Mouse (Mus musculus) brown adipose tissue, adult 24 weeks (tissue): ENCODE results near the gene H13. TPM values are rescaled to one million over a fixed set of nuclear protein-coding genes. Genes with fewer than 3 reads are reported as not detected.

Experiments used
- H3K27ac ChIP-seq: fragments of 200-500 bp; replicated peaks from 2 replicates; pipeline ENCODE4 v1.5.1; 2012; ENCODE audit warnings: low read depth, mild to moderate bottlenecking, low read length
- H3K4me1 ChIP-seq: fragments of 200-500 bp; 2 replicates; pipeline ENCODE4 v1.6.1; 2012; ENCODE audit warnings: low read length, mixed read lengths; ENCODE audit not compliant: control insufficient read depth, insufficient read depth, insufficient read length
- H3K4me3 ChIP-seq: fragments of 200-500 bp; 2 replicates; pipeline ENCODE4 v1.5.1; 2012; ENCODE audit warnings: low read depth, mild to moderate bottlenecking, low read length, moderate library complexity; ENCODE audit not compliant: insufficient read depth
- polyA plus RNA-seq: library from polyadenylated mRNA; stranded (reverse); fragments of >200 nt; gene quantifications from 2 replicates; pipeline ENCODE4 v1.2.4, GENCODE M21; 2012; ENCODE audit not compliant: missing spikeins, insufficient read depth, insufficient read length

Gene H13
- polyA plus RNA-seq, 1 experiment = 54.9 TPM

DNA sequence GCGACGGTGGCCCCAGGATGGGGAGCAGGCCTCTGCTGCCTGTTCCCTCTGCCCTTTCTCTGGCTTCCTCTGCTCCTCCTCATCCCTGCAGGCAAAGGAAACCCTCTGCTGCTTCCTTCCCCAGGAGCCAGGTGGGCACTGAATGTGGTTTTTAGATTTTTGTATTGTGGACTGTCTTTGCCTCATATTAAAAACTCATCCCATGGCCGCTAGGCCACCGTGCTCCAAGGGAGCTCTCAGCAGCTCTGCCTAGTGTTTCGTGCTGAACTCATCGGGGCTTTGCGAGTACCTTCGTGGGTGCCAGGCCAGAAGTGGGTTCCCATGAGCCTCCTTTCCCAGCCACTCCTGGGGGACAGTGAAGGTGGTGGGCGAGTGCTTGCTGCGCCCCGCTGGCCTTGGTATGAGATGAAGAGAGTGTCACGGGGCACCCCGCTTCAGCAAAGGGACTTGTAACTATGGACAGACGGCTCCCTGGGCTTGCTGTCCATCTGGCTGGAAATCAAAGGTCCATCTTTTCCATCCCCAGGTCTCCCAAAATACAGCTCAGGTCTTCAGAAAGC, 35.6 kb downstream of the H13 start:
- Histone ChIP-seq H3K27ac (peak overlapping the region; percentile 99), H3K4me3 (no peak overlapping the region)

DNA sequence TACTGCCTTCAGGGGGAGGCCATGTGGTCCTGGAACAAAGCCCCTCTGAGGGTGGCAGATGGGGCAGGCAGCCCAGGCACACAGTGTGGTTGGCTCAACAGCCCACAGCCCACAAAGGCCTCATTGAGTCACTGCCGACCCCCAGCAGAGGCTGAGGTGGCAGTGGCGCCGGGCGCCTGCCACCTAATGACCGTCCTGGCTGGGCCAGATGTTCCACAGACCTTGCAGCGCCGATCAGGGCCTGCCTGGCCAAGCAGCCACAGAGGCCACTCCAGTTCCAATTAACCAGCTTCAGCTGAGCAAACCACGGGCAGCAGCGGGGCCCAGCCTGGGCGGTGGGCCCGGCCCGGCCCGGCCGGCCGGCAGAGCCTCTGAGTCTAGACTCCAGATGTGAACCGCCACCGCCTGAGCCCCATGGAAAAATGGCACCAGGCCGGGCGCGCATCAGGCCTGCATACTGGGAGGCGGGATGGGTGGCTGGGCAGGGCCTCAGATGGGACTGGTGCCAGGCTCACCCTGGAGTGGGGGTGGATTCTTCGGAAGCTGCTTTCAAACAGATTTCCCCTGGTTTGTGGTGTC, 36.8 kb downstream of the H13 start:
- peak overlapping the region; percentile 99 for H3K27ac ChIP-seq
- H3K4me3 ChIP-seq = no peak overlapping the region
- H3K4me1 ChIP-seq = peaks cover 30% of the 10 kb centered on the region

More for the DNA sequence above, 35.6 kb downstream of the H13 start:
- peaks cover 30% of the 10 kb centered on the region for H3K4me1 ChIP-seq

DNA sequence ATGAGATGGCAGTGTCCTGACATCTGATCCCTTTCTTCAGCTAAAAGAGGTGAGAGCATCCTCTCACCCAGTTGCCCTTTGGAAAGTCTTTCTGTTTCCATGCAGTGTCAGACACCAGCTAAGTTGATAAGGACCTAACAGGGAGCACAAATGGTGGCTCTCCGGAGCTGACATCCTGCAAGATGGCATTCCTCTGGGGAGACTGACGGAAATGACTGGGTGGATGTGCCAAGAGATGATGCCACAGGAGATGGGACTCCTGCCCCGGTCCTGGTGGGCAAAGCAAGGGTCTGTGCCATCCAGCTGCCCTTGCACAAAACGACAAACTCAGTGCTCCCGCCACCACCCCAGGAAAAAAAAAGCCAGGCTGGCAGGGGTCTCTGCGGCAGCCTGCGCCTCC, 37.9 kb downstream of the H13 start:
- H3K4me1 ChIP-seq = peaks cover 30% of the 10 kb centered on the region
- peak overlapping the region; percentile 99 for H3K27ac ChIP-seq
- peak overlapping the region; percentile 55 for H3K4me3 ChIP-seq

DNA sequence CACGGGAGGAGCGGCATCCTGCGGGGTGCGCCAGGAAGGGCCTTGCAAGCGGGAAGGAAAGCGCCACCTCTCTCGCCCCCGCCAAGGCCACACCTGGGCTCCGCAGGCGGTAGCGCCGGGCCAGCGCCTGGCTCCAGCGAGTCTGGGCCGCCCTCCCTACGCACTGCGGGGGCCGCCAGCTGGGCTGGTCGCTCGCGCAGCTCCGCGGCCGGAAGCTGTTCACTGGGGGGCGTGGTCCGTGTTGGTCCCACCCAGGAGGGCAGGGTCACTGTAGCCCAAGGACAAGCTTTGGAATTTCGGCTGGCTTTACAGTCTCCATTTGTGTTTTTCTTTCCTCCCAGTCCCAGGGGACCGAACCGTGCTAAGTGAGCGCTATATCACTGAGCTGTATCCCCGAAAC, 38.4 kb downstream of the H13 start:
- H3K4me3 ChIP-seq = peak overlapping the region; percentile 55

DNA sequence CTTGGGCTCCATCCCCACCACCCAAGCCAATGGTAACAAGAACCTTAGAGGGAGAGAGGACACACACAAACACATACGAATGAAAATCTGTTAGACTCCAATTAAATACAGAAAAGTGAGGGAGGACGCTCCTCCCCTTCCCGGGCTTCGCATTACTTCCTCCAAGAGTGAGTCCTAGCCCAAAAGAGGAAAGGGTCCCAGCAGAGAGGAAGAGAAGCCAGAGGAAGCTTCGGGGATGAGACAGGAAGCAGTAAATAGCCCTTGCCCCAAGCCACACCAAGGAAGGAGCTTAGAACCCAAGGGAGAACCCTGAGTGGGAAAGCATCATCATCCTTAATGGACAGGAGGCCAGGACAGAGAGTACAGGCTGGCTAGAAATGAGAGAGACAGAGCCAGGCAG, 39.8 kb downstream of the H13 start:
- peak overlapping the region; percentile 99 for H3K27ac ChIP-seq
- H3K4me1 ChIP-seq = peaks cover 30% of the 10 kb centered on the region
- H3K4me3 ChIP-seq = no peak overlapping the region

More for the DNA sequence above, 38.4 kb downstream of the H13 start:
- peaks cover 30% of the 10 kb centered on the region for H3K4me1 ChIP-seq
- H3K27ac ChIP-seq = peak overlapping the region; percentile 99

DNA sequence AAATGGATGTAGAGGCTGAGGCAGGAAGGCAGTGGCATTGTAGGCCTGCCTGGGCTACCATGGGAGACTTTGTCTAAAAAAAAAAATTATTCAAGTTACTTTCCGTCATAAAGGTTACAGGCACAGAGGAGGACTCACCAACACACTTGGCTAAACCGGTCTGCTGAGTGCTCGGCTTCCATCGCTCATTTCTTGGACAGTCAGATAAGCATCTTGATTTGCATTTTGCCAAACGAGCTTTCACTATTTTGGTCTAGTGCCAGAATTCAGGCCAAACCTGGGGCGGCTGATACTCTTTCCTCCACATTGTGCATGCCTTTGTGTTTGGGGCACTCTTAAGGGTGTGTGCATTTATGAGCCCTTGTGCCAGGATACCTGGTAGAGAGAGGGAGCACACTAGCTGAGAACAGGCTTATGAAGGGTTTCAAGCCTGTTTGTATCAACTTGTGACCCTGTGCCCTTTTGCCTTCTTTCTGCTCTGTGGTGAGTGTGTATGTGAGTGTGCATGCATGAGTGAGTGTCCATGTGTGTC, 47.0 kb downstream of the H13 start:
- Histone ChIP-seq H3K4me1 (peaks cover 6% of the 10 kb centered on the region; the same call in 1 of the 2 replicates), H3K27ac (0 out of 2 replicates have a peak overlapping the region, but pooled peaks have one; percentile 15), H3K4me3 (no peak overlapping the region)

DNA sequence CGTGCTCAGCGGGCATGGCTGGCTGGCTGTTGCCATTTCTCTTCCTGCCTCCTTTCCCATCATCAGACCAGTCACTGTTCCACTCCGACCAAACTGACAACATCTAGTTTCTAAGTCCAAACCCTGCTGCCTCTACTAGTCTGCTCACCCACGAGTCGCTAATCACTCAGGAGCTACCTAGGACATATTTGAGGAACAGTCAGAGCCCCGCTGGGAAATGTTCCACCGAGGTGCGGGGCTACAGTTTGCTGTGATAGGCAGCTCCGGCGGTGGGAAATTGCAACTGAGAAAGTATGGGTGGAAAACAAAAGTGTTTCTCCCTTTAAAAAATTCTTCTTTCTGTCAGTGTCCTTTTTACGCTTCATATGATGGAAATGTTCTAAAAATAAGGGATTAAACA, 48.4 kb downstream of the H13 start:
- Histone ChIP-seq H3K27ac (no peak overlapping the region), H3K4me1 (peaks cover 6% of the 10 kb centered on the region; the same call in 1 of the 2 replicates)

DNA sequence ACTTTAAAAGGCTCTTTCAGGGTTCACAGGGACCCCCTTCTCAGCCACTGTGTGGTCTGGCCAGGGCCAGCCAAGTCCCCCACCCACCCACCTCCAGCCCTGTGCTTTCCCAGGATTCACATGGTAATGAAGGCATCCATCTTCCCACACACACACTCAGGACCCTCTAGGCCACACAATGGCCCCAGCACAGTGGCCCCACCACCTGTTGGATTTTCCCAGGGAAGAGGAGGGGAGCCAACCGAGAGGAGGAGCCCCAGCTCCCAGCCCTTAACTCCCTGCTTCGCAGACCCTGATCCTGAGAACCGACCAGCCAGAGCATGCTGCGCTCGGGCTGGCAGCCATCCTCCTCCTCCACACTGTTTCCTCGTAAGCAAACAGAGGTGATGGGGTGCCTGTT, 48.8 kb downstream of the H13 start:
- H3K27ac ChIP-seq = no peak overlapping the region
- no peak overlapping the region for H3K4me3 ChIP-seq
- H3K4me1 ChIP-seq = peaks cover 6% of the 10 kb centered on the region; the same call in 1 of the 2 replicates

More for the DNA sequence above, 48.4 kb downstream of the H13 start:
- no peak overlapping the region for H3K4me3 ChIP-seq

DNA sequence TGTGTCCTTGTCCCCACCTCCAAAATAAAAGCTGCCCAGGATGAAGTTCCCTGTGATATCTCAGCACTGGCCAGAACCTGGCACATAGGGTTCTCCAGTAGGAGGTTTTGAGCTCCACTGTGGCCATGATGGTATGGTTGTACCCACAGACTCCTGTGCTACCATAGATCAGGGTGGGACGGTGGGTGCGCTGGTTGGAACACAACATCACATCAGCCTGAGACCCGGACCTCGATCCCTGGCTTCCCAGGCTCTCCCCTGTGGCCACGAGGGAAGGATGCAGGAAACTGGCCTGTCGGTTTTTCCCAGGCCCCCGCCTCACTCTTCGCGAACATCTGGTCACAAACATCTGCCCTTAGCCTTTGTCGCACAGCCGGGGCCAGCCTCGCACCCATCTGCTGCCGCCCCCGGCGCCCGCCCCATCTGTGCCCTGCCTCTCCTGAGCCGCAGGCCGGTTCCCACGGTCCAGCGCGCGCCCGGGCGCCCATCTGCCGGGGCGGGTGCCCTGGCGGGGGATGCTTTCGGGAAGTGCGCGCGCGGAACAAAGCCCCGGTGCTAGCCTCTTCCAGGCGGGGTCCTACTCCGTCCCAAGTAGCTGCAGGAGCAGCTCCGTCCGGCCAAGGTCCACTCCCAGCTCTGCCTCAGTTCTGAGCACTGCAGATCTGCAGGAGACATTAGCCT, 54.5 kb downstream of the H13 start:
- Histone ChIP-seq H3K4me1 (peaks cover 13% of the 10 kb centered on the region), H3K27ac (peak overlapping the region; percentile 100), H3K4me3 (peak overlapping the region; percentile 58)

DNA sequence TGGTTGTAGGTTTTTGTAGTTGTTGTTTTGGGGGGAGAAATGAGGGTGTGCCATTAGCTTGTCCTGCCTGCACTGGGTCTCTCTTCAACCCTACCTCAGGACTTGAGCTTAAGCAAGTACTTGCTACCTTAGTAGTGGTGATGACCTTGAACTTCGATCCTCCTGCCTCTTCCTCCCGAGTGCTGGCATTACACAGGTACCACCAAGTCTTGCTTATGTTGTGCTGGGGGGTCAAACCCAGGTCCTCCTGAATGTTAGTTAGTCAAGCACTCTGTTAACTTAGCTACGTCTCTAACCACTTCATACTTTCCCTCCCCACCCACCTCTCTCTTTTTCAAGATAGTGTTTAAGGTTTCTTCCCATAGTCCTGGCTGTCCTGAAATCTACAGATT, 55.1 kb downstream of the H13 start:
- Histone ChIP-seq H3K27ac (peak overlapping the region; percentile 100), H3K4me3 (peak overlapping the region; percentile 58), H3K4me1 (peaks cover 17% of the 10 kb centered on the region)

DNA sequence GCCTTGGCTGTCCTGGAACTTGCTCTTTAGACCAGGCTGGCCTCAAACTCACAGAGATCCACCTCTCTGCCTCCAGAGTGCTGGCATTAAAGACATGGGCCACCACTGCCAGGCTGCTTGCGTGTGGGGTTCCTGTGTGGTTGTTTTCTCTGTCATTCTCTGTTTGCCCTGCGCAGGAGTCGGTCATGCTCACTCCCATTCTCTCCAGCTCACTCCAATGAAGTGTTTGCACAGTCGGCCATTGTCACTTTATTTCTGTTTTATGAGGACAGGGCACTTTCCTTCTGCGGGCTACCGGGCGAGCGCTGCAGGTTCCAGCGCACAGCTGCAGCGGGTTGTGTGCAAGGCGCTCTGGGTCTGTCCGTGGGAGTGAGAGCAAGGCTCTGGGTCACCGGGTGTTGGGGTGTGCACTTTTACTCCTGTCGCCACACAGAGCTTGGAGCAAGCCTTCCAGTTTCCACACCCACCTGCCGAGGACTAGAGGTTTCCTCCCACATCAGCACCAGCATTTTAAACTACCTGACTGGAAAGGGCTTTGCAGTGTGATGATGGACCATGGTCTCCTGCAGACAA, 56.0 kb downstream of the H13 start:
- Histone ChIP-seq H3K4me1 (peaks cover 25% of the 10 kb centered on the region), H3K27ac (peak overlapping the region; percentile 100), H3K4me3 (peak overlapping the region; percentile 25)

DNA sequence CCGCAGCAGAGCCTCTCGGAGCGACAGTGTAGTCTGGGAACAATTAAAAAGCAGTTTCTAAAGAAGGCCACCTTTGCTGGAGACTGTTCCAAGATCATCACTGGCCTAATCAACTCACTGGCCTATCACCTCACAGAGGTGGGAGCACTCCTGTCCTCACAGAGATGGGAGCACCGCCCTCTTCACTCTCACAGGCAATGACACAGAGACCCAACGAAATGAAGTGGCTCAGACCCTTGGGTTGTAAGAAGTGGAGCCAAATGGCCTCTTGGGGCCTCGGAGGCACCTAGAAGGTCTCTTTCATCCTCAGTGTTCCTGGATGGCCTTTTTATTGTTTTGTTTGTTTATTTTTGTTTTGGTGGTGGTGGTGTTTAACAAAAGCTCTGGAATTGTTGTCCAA, 57.0 kb downstream of the H13 start:
- H3K27ac ChIP-seq = peak overlapping the region; percentile 100
- H3K4me3 ChIP-seq = no peak overlapping the region

DNA sequence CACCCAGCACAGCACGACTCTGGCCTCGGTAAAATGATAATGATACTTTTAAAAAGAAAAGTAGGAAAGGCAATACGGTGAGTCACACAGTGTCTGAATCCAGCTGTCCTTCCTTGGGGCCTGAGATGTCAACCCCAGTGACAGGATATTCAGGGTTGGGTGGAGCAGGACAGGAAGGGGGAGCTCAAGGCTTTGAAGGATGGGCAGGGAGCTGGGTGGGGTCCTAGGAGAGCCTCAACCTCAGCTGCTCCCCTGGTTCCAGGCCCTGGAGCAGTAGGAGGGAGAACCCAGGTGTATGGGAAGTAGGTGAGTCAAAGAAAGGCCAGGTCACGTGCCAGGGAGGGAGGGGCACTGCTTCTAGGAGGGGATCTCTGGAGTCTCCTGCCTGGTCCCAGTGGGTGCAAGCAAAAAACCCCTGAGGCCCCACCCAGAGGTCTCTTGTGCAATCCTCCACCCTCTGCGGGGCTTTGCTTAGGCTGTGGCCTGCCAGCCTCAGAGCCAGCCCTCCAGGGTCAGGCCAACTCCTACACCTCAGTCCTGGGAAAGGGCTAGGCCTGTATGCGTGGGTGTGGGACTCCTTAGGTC, 57.6 kb downstream of the H13 start:
- Histone ChIP-seq H3K4me3 (peak overlapping the region; percentile 49), H3K4me1 (peaks cover 27% of the 10 kb centered on the region), H3K27ac (peak overlapping the region; percentile 100)

More for the DNA sequence above, 57.0 kb downstream of the H13 start:
- peaks cover 27% of the 10 kb centered on the region for H3K4me1 ChIP-seq

DNA sequence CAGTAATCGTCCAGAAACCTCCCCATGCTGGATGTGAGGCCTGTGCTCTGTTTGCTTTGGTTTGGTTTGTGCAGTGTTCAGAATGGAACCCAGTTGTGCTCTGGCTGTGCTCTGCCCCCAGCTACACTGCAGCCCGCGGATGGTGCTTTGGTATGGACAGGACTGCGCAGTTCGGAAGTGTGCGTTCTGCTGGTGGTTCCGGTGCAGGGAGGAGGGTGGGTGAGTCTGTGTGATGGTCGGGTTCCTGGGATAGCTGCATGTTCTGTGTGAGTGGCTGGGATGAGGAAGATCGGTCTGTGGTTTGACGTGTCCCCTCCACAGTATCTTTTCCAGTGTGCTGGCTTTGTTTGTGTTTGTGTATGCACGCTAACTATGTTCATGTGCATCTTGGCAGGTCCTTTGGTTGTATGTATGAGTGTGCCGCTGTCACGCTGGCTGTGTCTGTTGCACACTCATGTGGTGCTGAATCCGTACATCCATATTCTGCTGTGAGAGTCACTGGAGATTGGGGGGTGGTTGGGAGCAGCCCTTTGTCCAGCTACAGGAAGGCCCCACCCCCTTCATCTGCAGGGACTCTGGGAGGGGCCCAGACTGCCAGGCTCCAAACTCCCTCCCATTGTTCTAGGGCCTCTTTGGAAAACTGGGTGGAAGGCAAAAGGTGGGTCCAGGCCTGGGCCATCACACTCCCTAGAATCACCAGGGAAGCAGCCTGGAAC, 58.7 kb downstream of the H13 start:
- Histone ChIP-seq H3K27ac (peak overlapping the region; percentile 100), H3K4me1 (peaks cover 27% of the 10 kb centered on the region), H3K4me3 (peak overlapping the region; percentile 49)
